Mouse (Mus musculus) bone marrow macrophage, adult 2 months (primary cell): Measurements from ENCODE around the gene Gsg1.

Experiments used
- CTCF ChIP-seq: IDR thresholded peaks from 2 replicates; pipeline ENCODE4 v1.5.1; 2012; ENCODE audit warnings: low read depth, mild to moderate bottlenecking, low read length, moderate library complexity
- POLR2A ChIP-seq: IDR thresholded peaks from 2 replicates; pipeline ENCODE4 v1.6.1; 2012; ENCODE audit warnings: mild to moderate bottlenecking, low read depth, low read length, borderline replicate concordance

GRCm38 (mm10) chr6:135245586-135245985, 8.6 kb downstream of the Gsg1 start:
- TF ChIP-seq POLR2A = no peak
- TF ChIP-seq CTCF = no peak
